Mouse (Mus musculus) gastrocnemius, adult 2 months (tissue): ENCODE results near the gene Eif4g3. TPM values are rescaled to one million over a fixed set of nuclear protein-coding genes. Genes with fewer than 3 reads are reported as not detected.

ENCODE experiments used
- DNase-seq: peaks from one replicate; pipeline ENCODE4 v3.0.0; 2022
- H3K27ac ChIP-seq: fragments of 200-600 bp; 2 replicates; pipeline ENCODE4 v1.8.1; 2022; ENCODE audit warnings: mild to moderate bottlenecking
- H3K4me3 ChIP-seq: fragments of 200-600 bp; 2 replicates; pipeline ENCODE4 v1.8.1; 2022; ENCODE audit warnings: mild to moderate bottlenecking, moderate library complexity
- CTCF ChIP-seq: fragments of 200-600 bp; IDR thresholded peaks from 2 replicates; pipeline ENCODE4 v1.8.1; 2022; ENCODE audit warnings: antibody characterized with exemption, mild to moderate bottlenecking, moderate library complexity
- intact Hi-C: fragments of 180-260 bp; cut with DNase I; formaldehyde crosslinking; loops from one replicate; pipeline ENCODE4 v1.15.1; 2025
- total RNA-seq, 2 experiments: library from RNA; stranded (reverse); gene quantifications; 2 replicates each; pipeline ENCODE4 v1.2.3; 2021

Gene Eif4g3
- total RNA-seq, 2 experiments from 2014 or later = 108 to 145 TPM

DNA sequence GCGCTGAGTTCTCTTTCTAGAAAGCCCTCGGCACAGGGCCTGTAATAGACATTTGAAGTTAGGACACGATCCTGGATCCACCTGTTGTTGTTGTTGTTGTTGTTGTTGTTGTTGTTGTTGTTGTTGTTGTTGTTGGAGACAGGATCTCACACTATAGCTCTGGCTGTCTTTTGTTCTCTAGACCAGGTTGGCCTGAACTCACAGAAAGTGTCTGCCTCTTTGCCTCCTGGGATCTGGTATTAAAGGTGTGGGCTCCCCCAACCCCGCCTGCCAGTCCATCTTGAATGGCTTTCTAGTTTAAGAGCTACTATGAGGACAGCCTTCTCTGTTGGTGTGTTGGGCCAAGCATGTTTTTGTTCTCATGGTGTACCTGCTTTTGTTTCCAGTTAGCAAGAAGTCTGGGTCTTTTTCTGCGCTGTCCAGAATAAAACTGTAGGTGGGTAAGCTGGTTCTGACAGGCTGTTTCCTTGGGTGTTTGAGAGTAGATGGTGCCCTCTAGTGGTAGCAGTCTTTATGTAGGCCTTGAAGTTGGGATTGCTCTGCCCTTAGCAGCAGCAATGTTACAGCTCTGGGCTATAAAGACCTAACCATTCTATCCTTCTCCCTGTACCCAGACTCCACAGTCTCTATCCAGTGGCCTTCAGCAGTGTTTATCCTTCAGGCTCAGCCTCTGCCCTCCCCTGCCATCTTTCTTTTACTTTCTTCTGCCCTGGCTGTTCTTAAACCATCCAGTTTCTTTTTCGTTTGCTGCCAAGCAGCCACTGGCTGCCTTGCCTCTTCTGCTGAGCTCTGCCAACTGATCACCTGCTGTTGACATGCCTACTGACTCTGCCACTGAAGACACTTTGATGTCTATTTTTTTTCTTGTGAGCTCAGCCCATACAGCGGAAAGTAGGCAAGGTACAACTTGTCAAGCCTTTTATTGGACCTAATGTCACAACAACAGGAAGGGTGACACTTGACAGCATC lies 114.9 kb downstream of the Eif4g3 start:
- peak; percentile 91 for TF ChIP-seq CTCF
- Histone ChIP-seq H3K27ac (peak overlapping the region; percentile 65), H3K4me3 (no peak overlapping the region)
- intact Hi-C loops = loop anchor here (1.0 to 10.0 kb wide), 4 partner anchors 55 to 265 kb away; no protein-coding TSS in a partner anchor
- DNase-seq = peak; percentile 52

DNA sequence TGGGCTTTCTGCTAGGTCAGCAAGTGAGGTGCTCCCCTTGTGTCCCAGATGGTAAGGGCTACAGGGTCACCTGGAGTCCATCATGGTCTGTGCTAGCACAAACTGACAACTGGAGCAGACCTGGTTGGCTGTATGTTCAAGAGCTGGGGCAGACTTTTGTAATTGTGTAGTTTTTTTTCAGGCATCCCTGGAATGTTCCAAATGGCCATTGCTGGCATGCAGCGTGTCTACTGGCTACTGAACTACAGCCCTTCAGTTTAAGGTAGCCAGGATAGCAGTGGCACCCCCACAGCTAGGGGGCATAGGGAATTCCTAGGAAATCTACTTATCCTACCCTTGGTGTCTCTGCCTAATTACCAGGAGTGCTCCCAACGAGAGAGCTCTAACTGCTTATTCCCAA lies 115.7 kb downstream of the Eif4g3 start:
- no peak overlapping the region for H3K4me3 ChIP-seq
- no peak for DNase-seq
- TF ChIP-seq CTCF = no peak
- intact Hi-C loops = loop anchor here (1.0 to 10.0 kb wide), 4 partner anchors 56 to 266 kb away; no protein-coding TSS in a partner anchor
- peak overlapping the region; percentile 65 for H3K27ac ChIP-seq

DNA sequence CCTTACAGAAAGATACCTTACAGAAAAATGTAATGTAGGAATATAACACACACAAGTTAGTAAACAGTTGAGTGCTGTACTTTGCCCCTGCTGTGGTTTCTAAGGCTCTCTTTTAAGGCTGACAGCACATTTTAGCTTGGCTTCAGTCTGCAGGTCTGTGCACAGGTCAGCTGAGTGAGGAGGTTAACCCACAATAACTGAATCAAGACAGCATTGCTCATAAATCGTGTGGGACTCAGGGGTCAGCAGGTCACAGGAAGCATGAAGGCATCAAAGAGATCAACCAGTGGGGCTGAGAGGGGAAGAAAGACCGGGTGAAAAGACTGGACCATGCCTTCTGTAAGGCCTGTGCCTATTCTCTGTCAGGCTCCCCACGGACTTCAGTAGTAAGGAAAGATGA lies 116.5 kb downstream of the Eif4g3 start:
- TF ChIP-seq CTCF = no peak
- DNase-seq = no peak
- Histone ChIP-seq H3K27ac (peak overlapping the region; percentile 65; the same call in 1 of the 2 replicates), H3K4me3 (no peak overlapping the region)
- intact Hi-C loops = loop anchor here (5.0 to 10.0 kb wide), 3 partner anchors 57 to 267 kb away; no protein-coding TSS in a partner anchor

DNA sequence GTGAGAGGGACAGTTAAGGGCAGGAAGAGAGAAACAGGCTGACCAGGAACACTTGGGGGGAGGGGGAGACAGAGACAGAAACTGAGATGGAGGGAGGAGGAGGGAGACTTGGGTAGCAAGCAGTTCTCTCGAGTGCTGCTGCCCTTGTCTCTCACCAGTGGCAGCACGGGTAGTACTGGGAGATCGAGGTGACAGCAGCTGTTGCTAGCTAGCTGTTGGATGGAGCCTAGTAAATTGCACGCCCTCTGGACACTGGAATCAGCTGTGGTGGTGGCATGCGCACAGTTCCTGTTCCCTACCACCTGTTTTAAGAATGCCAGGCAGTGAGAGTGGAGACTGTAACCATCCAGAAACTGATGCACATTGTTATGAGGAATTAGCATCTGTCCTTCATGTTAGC lies 119.0 kb downstream of the Eif4g3 start:
- no peak overlapping the region for H3K4me3 ChIP-seq
- H3K27ac ChIP-seq = peak overlapping the region; percentile 67
- DNase-seq = peak; percentile 79
- intact Hi-C loops = no loop called here
- TF ChIP-seq CTCF = peak; percentile 58

DNA sequence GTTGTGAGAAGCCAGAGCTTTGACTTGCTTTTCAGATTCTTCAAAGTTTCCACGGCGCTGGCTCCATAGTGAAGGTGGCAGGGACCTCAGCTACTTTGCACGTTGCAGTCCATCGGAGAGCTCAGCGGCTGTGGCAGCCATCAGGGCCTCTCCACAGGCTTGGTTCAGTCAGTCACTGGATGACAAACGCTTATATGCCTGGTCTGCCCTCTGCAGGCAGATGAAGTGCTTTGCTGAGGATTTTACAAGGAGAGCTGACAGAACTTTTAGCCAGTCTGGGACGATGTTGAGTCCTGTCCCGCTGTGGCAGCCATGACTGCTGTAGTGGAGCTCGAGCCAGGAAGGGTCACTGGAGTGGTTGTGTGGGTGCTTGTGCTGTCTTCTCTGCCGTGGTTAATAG lies 126.9 kb downstream of the Eif4g3 start:
- no peak overlapping the region for H3K27ac ChIP-seq
- peak; percentile 42 for TF ChIP-seq CTCF
- no peak overlapping the region for H3K4me3 ChIP-seq
- DNase-seq = no peak
- intact Hi-C loops = no loop called here

DNA sequence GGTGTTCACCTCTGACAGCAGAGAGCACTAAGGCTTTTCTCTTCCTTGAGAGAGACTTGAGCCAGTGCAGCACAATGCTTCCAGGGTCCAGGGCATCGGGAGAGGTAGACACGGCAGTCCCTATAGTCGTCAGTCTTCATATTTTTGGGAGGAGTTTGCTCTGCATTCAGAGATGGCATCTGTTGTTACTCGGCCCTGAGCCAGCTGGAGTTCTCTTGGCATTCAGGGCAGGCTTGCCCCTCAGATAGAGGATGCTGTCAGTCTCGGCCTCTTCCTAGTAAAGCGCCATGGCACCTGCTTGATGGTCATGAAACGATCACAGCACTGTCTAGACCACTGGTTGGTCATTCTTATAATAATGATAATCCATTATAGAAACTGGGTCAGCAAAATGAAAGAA lies 131.2 kb downstream of the Eif4g3 start:
- DNase-seq = no peak
- TF ChIP-seq CTCF = no peak
- H3K4me3 ChIP-seq = no peak overlapping the region
- intact Hi-C loops = no loop called here
- H3K27ac ChIP-seq = no peak overlapping the region

DNA sequence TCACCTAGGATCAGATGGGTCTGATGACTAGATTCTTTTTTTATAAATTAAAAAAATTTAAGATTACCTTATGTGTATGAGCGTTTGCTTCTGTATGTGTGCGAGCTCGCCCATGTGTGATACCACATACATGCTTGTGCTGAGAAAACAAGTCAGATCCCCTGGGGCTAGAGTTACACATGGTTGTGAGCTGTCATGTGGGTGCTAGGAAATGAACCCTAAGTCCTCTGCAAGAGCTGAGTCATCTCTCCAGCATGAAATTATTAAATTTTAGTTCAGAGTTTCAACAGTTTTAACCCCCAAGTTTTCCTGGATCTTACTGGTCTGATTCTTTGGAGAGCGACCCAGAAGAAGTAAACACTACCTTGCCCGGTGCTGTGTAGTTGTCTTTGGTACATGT lies 134.5 kb downstream of the Eif4g3 start:
- no peak for DNase-seq
- TF ChIP-seq CTCF = no peak
- Histone ChIP-seq H3K4me3 (no peak overlapping the region), H3K27ac (peak overlapping the region; percentile 3; the same call in 1 of the 2 replicates)
- intact Hi-C loops = no loop called here

DNA sequence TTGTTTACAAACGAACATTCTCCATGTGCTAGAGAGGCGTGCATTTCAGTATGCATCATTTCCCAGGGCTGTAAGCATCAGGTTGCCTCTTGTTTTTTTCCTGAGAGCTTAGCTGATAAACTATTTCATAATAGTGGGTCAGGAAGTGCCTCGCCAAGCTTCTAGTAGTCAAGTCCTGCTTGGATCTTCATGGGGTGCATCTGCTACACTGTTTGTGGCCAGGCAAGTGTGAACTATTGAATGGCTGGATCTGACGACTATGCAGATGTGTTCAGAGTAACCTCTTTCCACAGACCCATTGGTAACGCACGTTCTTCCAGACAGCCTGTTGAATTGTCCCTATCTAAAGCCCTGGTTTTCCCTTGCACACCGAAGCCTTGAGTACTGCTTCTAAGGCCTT lies 135.0 kb downstream of the Eif4g3 start:
- no peak for DNase-seq

DNA sequence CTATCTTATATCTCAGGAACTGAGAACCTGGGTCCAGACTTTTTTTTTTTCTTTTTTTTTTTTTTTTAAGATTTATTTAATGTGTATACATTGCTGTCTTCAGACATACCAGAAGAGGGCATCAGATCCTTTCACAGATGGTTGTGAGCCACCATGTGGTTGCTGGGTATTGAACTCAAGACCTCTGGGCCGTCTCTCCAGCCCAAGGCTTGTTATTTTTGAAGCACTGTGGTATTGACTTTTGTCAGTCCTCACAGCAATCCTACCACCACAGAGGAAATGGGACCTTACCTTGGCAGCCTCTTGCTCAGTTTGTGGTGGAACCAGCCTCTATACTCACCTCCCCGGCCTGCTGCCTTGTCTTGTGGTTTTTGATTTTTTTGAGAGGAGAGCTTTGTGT lies 137.3 kb downstream of the Eif4g3 start:
- TF ChIP-seq CTCF = peak; percentile 28; the same call in 1 of the 2 replicates
- intact Hi-C loops = no loop called here
- Histone ChIP-seq H3K4me3 (no peak overlapping the region), H3K27ac (no peak overlapping the region)
- no peak for DNase-seq

More for the DNA sequence above, 135.0 kb downstream of the Eif4g3 start:
- Histone ChIP-seq H3K27ac (peak overlapping the region; percentile 3; the same call in 1 of the 2 replicates), H3K4me3 (no peak overlapping the region)
- intact Hi-C loops = no loop called here
- TF ChIP-seq CTCF = no peak

DNA sequence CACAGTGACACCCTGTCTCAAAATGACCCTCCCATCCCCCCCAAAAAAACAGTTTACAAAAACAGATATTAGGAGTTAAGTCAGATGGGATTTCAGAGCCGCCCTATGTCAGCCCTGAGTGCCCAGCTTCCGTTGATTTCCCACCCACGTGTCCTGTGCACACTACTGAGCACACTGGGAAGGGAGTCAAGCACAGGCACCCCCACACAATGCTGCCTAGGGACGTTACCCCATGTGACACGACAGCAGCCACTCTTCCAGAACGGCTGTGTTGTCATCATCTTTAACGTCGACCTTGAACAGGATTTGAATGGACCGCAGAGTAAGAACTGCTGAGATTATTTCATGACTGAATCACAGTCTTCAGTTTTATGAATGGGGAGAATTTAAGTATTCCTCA lies 138.4 kb downstream of the Eif4g3 start:
- DNase-seq = peak; percentile 37
- TF ChIP-seq CTCF = no peak
- Histone ChIP-seq H3K4me3 (no peak overlapping the region), H3K27ac (no peak overlapping the region)
- intact Hi-C loops = no loop called here

DNA sequence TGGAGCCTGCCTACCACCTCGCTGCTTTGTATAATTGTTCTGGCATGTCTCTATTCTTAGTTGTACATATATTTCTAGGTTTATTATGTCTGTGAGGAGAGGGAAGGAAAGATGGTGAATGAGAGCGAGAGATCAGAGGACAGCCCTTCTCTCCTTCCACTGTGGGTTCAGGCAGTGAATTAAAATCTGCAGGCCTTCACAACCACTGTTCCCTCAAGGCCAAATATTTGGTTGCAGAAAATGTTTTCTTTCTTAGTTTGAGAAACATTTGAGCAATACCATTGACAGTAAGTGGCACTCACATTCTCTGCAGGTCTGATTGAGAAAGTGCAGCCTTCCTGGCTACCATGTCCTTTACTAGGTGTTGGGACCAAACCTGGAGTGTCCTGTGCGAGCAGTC lies 138.9 kb downstream of the Eif4g3 start:
- H3K4me3 ChIP-seq = no peak overlapping the region
- no peak for TF ChIP-seq CTCF
- intact Hi-C loops = no loop called here
- H3K27ac ChIP-seq = no peak overlapping the region
- no peak for DNase-seq

DNA sequence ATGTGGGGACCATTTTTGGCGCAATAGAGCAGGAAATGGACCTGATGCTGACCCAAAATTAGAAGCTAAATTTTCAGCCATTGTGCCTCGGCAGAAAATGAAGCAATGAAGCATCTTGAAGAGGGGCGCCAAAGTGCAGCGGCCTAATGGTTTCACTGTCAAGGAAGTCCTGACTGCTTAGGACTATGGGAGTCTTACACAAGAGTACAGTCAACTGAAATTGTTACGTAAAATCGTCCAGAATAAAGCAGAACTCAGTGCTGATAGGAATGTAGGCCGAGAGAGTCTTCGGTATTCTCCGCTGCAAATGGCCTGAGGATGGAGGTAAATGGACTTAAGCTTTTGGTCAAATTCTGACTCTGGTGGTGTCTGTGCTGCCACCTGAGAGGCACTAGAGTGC lies 140.5 kb downstream of the Eif4g3 start:
- intact Hi-C loops = no loop called here
- H3K4me3 ChIP-seq = no peak overlapping the region
- H3K27ac ChIP-seq = no peak overlapping the region
- no peak for TF ChIP-seq CTCF
- DNase-seq = no peak

DNA sequence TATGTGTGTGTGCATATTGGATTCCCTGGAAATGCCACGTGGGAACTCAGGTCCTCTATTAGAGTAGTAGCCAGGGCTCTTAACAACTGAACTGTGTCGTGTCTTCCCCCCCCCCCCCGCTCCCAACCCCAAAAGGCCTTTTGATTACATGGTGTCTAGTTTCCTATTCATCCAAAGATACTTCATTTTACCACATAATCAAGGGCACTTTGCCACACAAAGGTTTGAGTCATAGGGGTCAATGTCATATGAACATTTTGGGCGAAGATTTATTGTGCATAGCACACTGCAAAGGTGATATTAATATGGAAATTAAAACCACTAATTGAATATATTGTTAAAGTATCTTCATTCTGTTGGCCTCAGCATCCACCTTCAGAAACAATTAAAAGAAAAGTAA lies 144.5 kb downstream of the Eif4g3 start:
- DNase-seq = no peak
- no peak overlapping the region for H3K4me3 ChIP-seq
- TF ChIP-seq CTCF = no peak
- intact Hi-C loops = no loop called here
- no peak overlapping the region for H3K27ac ChIP-seq

DNA sequence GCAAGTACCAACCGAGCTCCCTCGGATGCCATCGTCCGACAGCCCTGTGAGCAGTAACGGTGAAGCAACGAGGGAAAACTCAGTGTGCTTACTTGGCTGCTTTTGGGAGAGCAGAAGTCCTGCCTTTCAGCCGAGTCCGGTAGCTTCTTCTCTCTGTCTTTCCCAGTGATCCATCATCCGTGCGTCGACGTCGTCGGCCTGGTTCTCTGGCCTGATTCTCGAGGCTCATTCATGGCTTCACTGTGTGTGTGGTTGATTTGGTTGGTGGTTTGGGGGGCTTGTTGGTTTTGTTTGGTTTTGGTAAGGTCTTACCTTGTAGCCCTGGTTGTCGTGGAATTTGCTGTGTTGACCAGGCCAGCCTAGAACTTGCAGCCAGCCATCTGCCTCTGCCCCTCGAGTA lies 145.0 kb downstream of the Eif4g3 start:
- no peak for DNase-seq
- H3K4me3 ChIP-seq = no peak overlapping the region
- no peak for TF ChIP-seq CTCF
- H3K27ac ChIP-seq = peak overlapping the region; percentile 28; the same call in 1 of the 2 replicates
- intact Hi-C loops = no loop called here
